Mouse (Mus musculus): ENCODE results near the gene Atxn7. TPM values are rescaled to one million over a fixed set of nuclear protein-coding genes. Genes with fewer than 3 reads are reported as not detected.
"Not testable (repeated sequence)": the region's sequence is repeated elsewhere in the genome, so short reads cannot be mapped to it uniquely, and the experiment has no call there.

Gene Atxn7
- polyA plus RNA-seq, 1 experiment, result 22.4 TPM

- no peak for TF ChIP-seq POLR2A (IDR thresholded peaks at IDR 0.05; ENCODE audit: borderline replicate concordance, control insufficient read depth, low read depth, low read length)
- no peak for TF ChIP-seq CTCF (IDR thresholded peaks at IDR 0.05; ENCODE audit: control insufficient read depth, insufficient read depth, low read length)
- no peak overlapping the region for H3K27ac ChIP-seq (ENCODE audit: control insufficient read depth, insufficient read depth, low read depth, low read length, poor library complexity)
Measured at GRCm38 (mm10) chr14:13948345-13948744, 12.9 kb upstream of the Atxn7 start.

GRCm38 (mm10) chr14:13950401-13950800 is 10.8 kb upstream of the Atxn7 start:
- Histone ChIP-seq H3K27ac (ENCODE audit: control insufficient read depth, insufficient read depth, low read depth, low read length, poor library complexity) (no peak overlapping the region), H3K4me1 (ENCODE audit: control insufficient read depth, insufficient read depth, low read length) (no peaks in the 10 kb centered on the region), H3K4me3 (replicated peaks; ENCODE audit: control insufficient read depth, low read depth, low read length) (no peak overlapping the region)
- peak; percentile 75 for TF ChIP-seq CTCF (IDR thresholded peaks at IDR 0.05; ENCODE audit: control insufficient read depth, insufficient read depth, low read length)
- TF ChIP-seq POLR2A (IDR thresholded peaks at IDR 0.05; ENCODE audit: borderline replicate concordance, control insufficient read depth, low read depth, low read length), result no peak

More at GRCm38 (mm10) chr14:13948345-13948744, 12.9 kb upstream of the Atxn7 start:
- 94% methylated on average over 7 of the region's 7 CpGs for WGBS
- Histone ChIP-seq H3K4me1 (ENCODE audit: control insufficient read depth, insufficient read depth, low read length) (no peaks in the 10 kb centered on the region), H3K4me3 (replicated peaks; ENCODE audit: control insufficient read depth, low read depth, low read length) (no peak overlapping the region)

- H3K4me1 ChIP-seq (ENCODE audit: control insufficient read depth, insufficient read depth, low read length); H3K27ac ChIP-seq (ENCODE audit: control insufficient read depth, insufficient read depth, low read depth, low read length, poor library complexity); H3K4me3 ChIP-seq (replicated peaks; ENCODE audit: control insufficient read depth, low read depth, low read length): not testable (repeated sequence)
- WGBS, result 90% methylated on average over 3 of the region's 3 CpGs
Measured at GRCm38 (mm10) chr14:13952151-13952550, 9.1 kb upstream of the Atxn7 start.

- Histone ChIP-seq H3K4me3 (replicated peaks; ENCODE audit: control insufficient read depth, low read depth, low read length) (peak overlapping the region; percentile 85), H3K27ac (ENCODE audit: control insufficient read depth, insufficient read depth, low read depth, low read length, poor library complexity) (no peak overlapping the region), H3K4me1 (ENCODE audit: control insufficient read depth, insufficient read depth, low read length) (no peaks in the 10 kb centered on the region)
- TF ChIP-seq POLR2A (IDR thresholded peaks at IDR 0.05; ENCODE audit: borderline replicate concordance, control insufficient read depth, low read depth, low read length), result no peak
- TF ChIP-seq CTCF (IDR thresholded peaks at IDR 0.05; ENCODE audit: control insufficient read depth, insufficient read depth, low read length), result no peak
- WGBS, result 0% methylated on average over 9 of the region's 9 CpGs
Measured at GRCm38 (mm10) chr14:13960079-13960478, 1.2 kb upstream of the Atxn7 start.

GRCm38 (mm10) chr14:13960482-13961325 is 536 bp upstream of the Atxn7 start:
- TF ChIP-seq POLR2A (IDR thresholded peaks at IDR 0.05; ENCODE audit: borderline replicate concordance, control insufficient read depth, low read depth, low read length) (no peak), CTCF (IDR thresholded peaks at IDR 0.05; ENCODE audit: control insufficient read depth, insufficient read depth, low read length) (no peak)
- H3K4me1 ChIP-seq (ENCODE audit: control insufficient read depth, insufficient read depth, low read length), result no peaks in the 10 kb centered on the region
- peak overlapping the region; percentile 57 for H3K27ac ChIP-seq (ENCODE audit: control insufficient read depth, insufficient read depth, low read depth, low read length, poor library complexity)
- under 1% methylated on average over 72 of the region's 75 CpGs for WGBS
- H3K4me3 ChIP-seq (replicated peaks; ENCODE audit: control insufficient read depth, low read depth, low read length), result peak overlapping the region; percentile 85

GRCm38 (mm10) chr14:13962476-13962875 is 1.2 kb downstream of the Atxn7 start:
- TF ChIP-seq POLR2A (IDR thresholded peaks at IDR 0.05; ENCODE audit: borderline replicate concordance, control insufficient read depth, low read depth, low read length), result no peak
- TF ChIP-seq CTCF (IDR thresholded peaks at IDR 0.05; ENCODE audit: control insufficient read depth, insufficient read depth, low read length), result no peak
- Histone ChIP-seq H3K27ac (ENCODE audit: control insufficient read depth, insufficient read depth, low read depth, low read length, poor library complexity) (no peak overlapping the region), H3K4me3 (replicated peaks; ENCODE audit: control insufficient read depth, low read depth, low read length) (no peak overlapping the region), H3K4me1 (ENCODE audit: control insufficient read depth, insufficient read depth, low read length) (no peaks in the 10 kb centered on the region)
- 59% methylated on average over 6 of the region's 6 CpGs for WGBS

GRCm38 (mm10) chr14:13963527-13963926 is 2.3 kb downstream of the Atxn7 start:
- H3K27ac ChIP-seq (ENCODE audit: control insufficient read depth, insufficient read depth, low read depth, low read length, poor library complexity), result no peak overlapping the region
- WGBS, result 19% methylated on average over 1 of the region's 1 CpGs
- no peaks in the 10 kb centered on the region for H3K4me1 ChIP-seq (ENCODE audit: control insufficient read depth, insufficient read depth, low read length)
- H3K4me3 ChIP-seq (replicated peaks; ENCODE audit: control insufficient read depth, low read depth, low read length), result no peak overlapping the region
- TF ChIP-seq CTCF (IDR thresholded peaks at IDR 0.05; ENCODE audit: control insufficient read depth, insufficient read depth, low read length) (no peak), POLR2A (IDR thresholded peaks at IDR 0.05; ENCODE audit: borderline replicate concordance, control insufficient read depth, low read depth, low read length) (no peak)

GRCm38 (mm10) chr14:13967607-13968006 is 6.4 kb downstream of the Atxn7 start:
- 0 out of 2 replicates have a peak, but pooled peaks have one; percentile 7 for TF ChIP-seq CTCF (IDR thresholded peaks at IDR 0.05; ENCODE audit: control insufficient read depth, insufficient read depth, low read length)
- no peak for TF ChIP-seq POLR2A (IDR thresholded peaks at IDR 0.05; ENCODE audit: borderline replicate concordance, control insufficient read depth, low read depth, low read length)
- Histone ChIP-seq H3K4me1 (ENCODE audit: control insufficient read depth, insufficient read depth, low read length) (no peaks in the 10 kb centered on the region), H3K27ac (ENCODE audit: control insufficient read depth, insufficient read depth, low read depth, low read length, poor library complexity) (no peak overlapping the region), H3K4me3 (replicated peaks; ENCODE audit: control insufficient read depth, low read depth, low read length) (no peak overlapping the region)
- WGBS, result 57% methylated on average over 1 of the region's 1 CpGs

Data from bone marrow, adult 2 months (tissue).